Mouse (Mus musculus): ENCODE data around the gene Olfr979. TPM values are rescaled to one million over a fixed set of nuclear protein-coding genes. Genes with fewer than 3 reads are reported as not detected.
"Not testable (repeated sequence)": the region's sequence is repeated elsewhere in the genome, so short reads cannot be mapped to it uniquely, and the experiment has no call there.

Olfr979 gene
- not detected in 2 replicates for polyA plus RNA-seq (2015; fragmentation: Nextera tagmentation; extraction: Ambion mirVana)

- no peaks in the 10 kb centered on the region for H3K9me3 ChIP-seq (replicated peaks; ENCODE audit: control insufficient read depth, low read length, poor library complexity, severe bottlenecking)
- H3K27ac ChIP-seq (ENCODE audit: low read length), result no peak within 1 kb of the TSS
- H3K27me3 ChIP-seq (ENCODE audit: control insufficient read depth, insufficient read depth, low read depth, low read length), result no peaks in the 10 kb centered on the region
- 95% methylated on average over 1 of the region's 1 CpGs for WGBS
- no peak within 1 kb of the TSS for H3K4me2 ChIP-seq (ENCODE audit: low read length)
- H3K4me1 ChIP-seq (ENCODE audit: control insufficient read depth, insufficient read depth, low read length), result no peaks in the 10 kb centered on the region
- no peak for ATAC-seq
- H3K4me3 ChIP-seq (ENCODE audit: low read depth, low read length), result no peak within 1 kb of the TSS
- H3K9ac ChIP-seq (ENCODE audit: low read depth, low read length), result no peak within 1 kb of the TSS
- no peaks in the 10 kb centered on the region for H3K36me3 ChIP-seq (ENCODE audit: control insufficient read depth, insufficient read depth, low read length)
Observed at GRCm38 (mm10) chr9:40003365-40003764, at the start of gene Olfr979. Gene Olfr979 (minus strand): TSS chr9:40003465.

GRCm38 (mm10) chr9:40050138-40050537, 46.9 kb upstream of the Olfr979 start:
- no peak overlapping the region for H3K4me3 ChIP-seq (ENCODE audit: low read depth, low read length)
- ATAC-seq, result no peak
- H3K27ac ChIP-seq (ENCODE audit: low read length), result no peak overlapping the region
- no peaks in the 10 kb centered on the region for H3K27me3 ChIP-seq (ENCODE audit: control insufficient read depth, insufficient read depth, low read depth, low read length)
- no peaks in the 10 kb centered on the region for H3K36me3 ChIP-seq (ENCODE audit: control insufficient read depth, insufficient read depth, low read length)
- WGBS, result 96% methylated on average over 19 of the region's 19 CpGs
- no peaks in the 10 kb centered on the region for H3K4me1 ChIP-seq (ENCODE audit: control insufficient read depth, insufficient read depth, low read length)
- no peak overlapping the region for H3K9ac ChIP-seq (ENCODE audit: low read depth, low read length)
- H3K9me3 ChIP-seq (replicated peaks; ENCODE audit: control insufficient read depth, low read length, poor library complexity, severe bottlenecking), result no peaks in the 10 kb centered on the region
- no peak overlapping the region for H3K4me2 ChIP-seq (ENCODE audit: low read length)

- no peak within 1 kb of the TSS for H3K9ac ChIP-seq (ENCODE audit: low read depth, low read length)
Observed at GRCm38 (mm10) chr9:40021164-40021563, 17.9 kb upstream of the Olfr979 start, which contains the start of gene Olfr981. Gene Olfr981 (plus strand): TSS chr9:40021464.

GRCm38 (mm10) chr9:40009482-40009881, 6.2 kb upstream of the Olfr979 start, which contains the start of gene Olfr980:
Gene Olfr980 (minus strand): TSS chr9:40009582.
- H3K9ac ChIP-seq (ENCODE audit: low read depth, low read length), result no peak within 1 kb of the TSS
- H3K4me1 ChIP-seq (ENCODE audit: control insufficient read depth, insufficient read depth, low read length), result no peaks in the 10 kb centered on the region
- H3K9me3 ChIP-seq (replicated peaks; ENCODE audit: control insufficient read depth, low read length, poor library complexity, severe bottlenecking), result no peaks in the 10 kb centered on the region
- no peaks in the 10 kb centered on the region for H3K36me3 ChIP-seq (ENCODE audit: control insufficient read depth, insufficient read depth, low read length)
- no peak within 1 kb of the TSS for H3K4me3 ChIP-seq (ENCODE audit: low read depth, low read length)
- 91% methylated on average over 1 of the region's 1 CpGs for WGBS
- H3K4me2 ChIP-seq (ENCODE audit: low read length), result no peak within 1 kb of the TSS
- no peaks in the 10 kb centered on the region for H3K27me3 ChIP-seq (ENCODE audit: control insufficient read depth, insufficient read depth, low read depth, low read length)
- no peak for ATAC-seq
- H3K27ac ChIP-seq (ENCODE audit: low read length), result no peak within 1 kb of the TSS

More at GRCm38 (mm10) chr9:40021164-40021563, 17.9 kb upstream of the Olfr979 start, which contains the start of gene Olfr981:
- Histone ChIP-seq H3K27me3 (ENCODE audit: control insufficient read depth, insufficient read depth, low read depth, low read length) (no peaks in the 10 kb centered on the region), H3K4me2 (ENCODE audit: low read length) (no peak within 1 kb of the TSS), H3K9me3 (replicated peaks; ENCODE audit: control insufficient read depth, low read length, poor library complexity, severe bottlenecking) (no peaks in the 10 kb centered on the region), H3K4me3 (ENCODE audit: low read depth, low read length) (no peak within 1 kb of the TSS), H3K4me1 (ENCODE audit: control insufficient read depth, insufficient read depth, low read length) (no peaks in the 10 kb centered on the region), H3K27ac (ENCODE audit: low read length) (no peak within 1 kb of the TSS), H3K36me3 (ENCODE audit: control insufficient read depth, insufficient read depth, low read length) (no peaks in the 10 kb centered on the region)
- ATAC-seq, result no peak
- WGBS, result 68% methylated on average over 2 of the region's 2 CpGs

- no peak within 1 kb of the TSS for H3K4me3 ChIP-seq (ENCODE audit: low read depth, low read length)
- H3K4me1 ChIP-seq (ENCODE audit: control insufficient read depth, insufficient read depth, low read length), result no peaks in the 10 kb centered on the region
- H3K9ac ChIP-seq (ENCODE audit: low read depth, low read length), result no peak within 1 kb of the TSS
- no peak within 1 kb of the TSS for H3K4me2 ChIP-seq (ENCODE audit: low read length)
- H3K27ac ChIP-seq (ENCODE audit: low read length), result no peak within 1 kb of the TSS
- no peak for ATAC-seq
- WGBS, result 80% methylated on average over 2 of the region's 2 CpGs
- no peaks in the 10 kb centered on the region for H3K9me3 ChIP-seq (replicated peaks; ENCODE audit: control insufficient read depth, low read length, poor library complexity, severe bottlenecking)
- no peaks in the 10 kb centered on the region for H3K27me3 ChIP-seq (ENCODE audit: control insufficient read depth, insufficient read depth, low read depth, low read length)
- H3K36me3 ChIP-seq (ENCODE audit: control insufficient read depth, insufficient read depth, low read length), result no peaks in the 10 kb centered on the region
Observed at GRCm38 (mm10) chr9:39991813-39992212, 11.5 kb downstream of the Olfr979 start, which contains the start of gene Olfr978. Gene Olfr978 (plus strand): TSS chr9:39992113.

GRCm38 (mm10) chr9:39976581-39977145, 26.6 kb downstream of the Olfr979 start:
- not testable (repeated sequence) for H3K36me3 ChIP-seq (ENCODE audit: control insufficient read depth, insufficient read depth, low read length); H3K4me3 ChIP-seq (ENCODE audit: low read depth, low read length); ATAC-seq; H3K4me1 ChIP-seq (ENCODE audit: control insufficient read depth, insufficient read depth, low read length); H3K27me3 ChIP-seq (ENCODE audit: control insufficient read depth, insufficient read depth, low read depth, low read length); H3K9ac ChIP-seq (ENCODE audit: low read depth, low read length); H3K4me2 ChIP-seq (ENCODE audit: low read length); H3K27ac ChIP-seq (ENCODE audit: low read length); H3K9me3 ChIP-seq (replicated peaks; ENCODE audit: control insufficient read depth, low read length, poor library complexity, severe bottlenecking)
- WGBS, result 95% methylated on average over 1 of the region's 1 CpGs

- H3K4me1 ChIP-seq (ENCODE audit: control insufficient read depth, insufficient read depth, low read length); H3K27ac ChIP-seq (ENCODE audit: low read length); H3K9me3 ChIP-seq (replicated peaks; ENCODE audit: control insufficient read depth, low read length, poor library complexity, severe bottlenecking); ATAC-seq; H3K4me3 ChIP-seq (ENCODE audit: low read depth, low read length); H3K27me3 ChIP-seq (ENCODE audit: control insufficient read depth, insufficient read depth, low read depth, low read length); H3K9ac ChIP-seq (ENCODE audit: low read depth, low read length); H3K36me3 ChIP-seq (ENCODE audit: control insufficient read depth, insufficient read depth, low read length); H3K4me2 ChIP-seq (ENCODE audit: low read length): not testable (repeated sequence)
- 88% methylated on average over 6 of the region's 9 CpGs for WGBS
Observed at GRCm38 (mm10) chr9:39961033-39961432, 42.2 kb downstream of the Olfr979 start, which contains the start of gene Olfr976. Gene Olfr976 (minus strand): TSS chr9:39961133.

- no peak within 1 kb of the TSS for H3K4me3 ChIP-seq (ENCODE audit: low read depth, low read length)
- whole genome bisulfite sequencing, result 59% methylated on average over 1 of the region's 1 CpGs
- no peaks in the 10 kb centered on the region for H3K9me3 ChIP-seq (replicated peaks; ENCODE audit: control insufficient read depth, low read length, poor library complexity, severe bottlenecking)
- ATAC-seq, result no peak
- no peak within 1 kb of the TSS for H3K4me2 ChIP-seq (ENCODE audit: low read length)
- no peak within 1 kb of the TSS for H3K27ac ChIP-seq (ENCODE audit: low read length)
- H3K4me1 ChIP-seq (ENCODE audit: control insufficient read depth, insufficient read depth, low read length), result no peaks in the 10 kb centered on the region
- no peaks in the 10 kb centered on the region for H3K27me3 ChIP-seq (ENCODE audit: control insufficient read depth, insufficient read depth, low read depth, low read length)
- no peaks in the 10 kb centered on the region for H3K36me3 ChIP-seq (ENCODE audit: control insufficient read depth, insufficient read depth, low read length)
- H3K9ac ChIP-seq (ENCODE audit: low read depth, low read length), result no peak within 1 kb of the TSS
Observed at GRCm38 (mm10) chr9:39951946-39952345, 51.3 kb downstream of the Olfr979 start, which contains the start of gene Olfr975. Gene Olfr975 (minus strand): TSS chr9:39952046.
